Mouse (Mus musculus) lung, postnatal 4 days (tissue): ENCODE measurements at regions not wholly inside any gene's neighbourhood (a gene's known extent, or its start where the extent isn't known, plus 50 kb on each side); places are given as distances from the start of the nearest gene placed in this dataset.

Source experiments
- DNase-seq, 2 experiments: peaks; one replicate each; pipeline ENCODE4 v3.0.0; 2021

DNA sequence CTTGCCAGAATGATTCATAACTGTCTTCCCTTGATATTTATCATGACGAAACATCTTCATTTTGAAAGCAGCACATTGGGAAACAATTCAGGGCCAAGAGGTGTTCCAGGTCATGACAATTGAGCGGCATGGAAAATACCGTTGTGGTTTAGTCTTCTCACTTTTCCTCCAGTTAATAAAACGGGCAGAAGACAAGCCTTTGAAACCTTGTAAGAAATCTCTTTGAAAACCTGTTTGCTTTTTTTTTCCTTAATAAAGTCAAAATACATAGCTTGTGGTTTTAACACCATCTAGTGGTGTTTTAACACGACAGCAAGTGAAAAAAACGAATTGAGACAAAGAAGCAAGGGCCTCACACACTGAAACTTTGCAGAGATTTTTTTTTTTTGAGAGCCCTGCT, 1389.0 kb upstream of the Acvr2a start:
- no peak for DNase-seq

DNA sequence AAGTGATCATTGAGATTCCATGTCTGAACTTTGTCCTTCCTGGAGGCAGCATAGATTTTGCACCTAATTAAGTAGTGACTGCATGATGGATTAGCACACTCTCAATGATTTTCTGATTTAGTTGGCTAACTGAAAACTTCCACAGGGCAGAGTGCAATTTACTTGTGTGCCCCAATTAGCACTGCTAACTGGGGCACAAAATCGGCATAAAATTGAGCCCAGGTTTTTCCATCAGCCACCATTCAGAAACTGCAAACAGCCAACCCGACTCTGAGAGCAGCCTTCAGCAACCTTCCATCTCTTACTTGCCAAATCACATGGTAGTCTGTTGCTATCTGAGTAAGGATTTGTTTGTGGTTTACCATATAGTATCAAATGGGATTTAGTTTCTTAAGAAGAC, 1384.1 kb upstream of the Acvr2a start:
- DNase-seq = no peak

DNA sequence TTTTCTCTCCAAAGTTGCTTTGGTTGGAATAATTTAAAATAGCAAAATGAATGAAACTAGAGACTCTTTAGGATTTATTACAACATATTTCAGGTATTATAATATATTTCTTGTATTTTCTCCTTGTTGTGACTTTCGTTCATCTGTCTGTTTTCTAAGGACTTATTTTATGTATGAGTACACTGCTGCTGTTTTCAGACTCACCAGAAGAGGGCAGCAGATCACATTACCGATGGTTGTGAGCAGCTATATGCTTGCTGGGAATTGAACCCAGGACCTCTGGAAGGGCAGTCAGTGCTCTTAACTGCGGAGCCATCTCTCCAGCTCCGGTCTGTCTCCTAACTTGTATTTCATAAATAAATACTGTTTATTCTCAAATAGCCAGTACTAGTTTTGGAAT, 1347.9 kb upstream of the Acvr2a start:
- no peak for DNase-seq

DNA sequence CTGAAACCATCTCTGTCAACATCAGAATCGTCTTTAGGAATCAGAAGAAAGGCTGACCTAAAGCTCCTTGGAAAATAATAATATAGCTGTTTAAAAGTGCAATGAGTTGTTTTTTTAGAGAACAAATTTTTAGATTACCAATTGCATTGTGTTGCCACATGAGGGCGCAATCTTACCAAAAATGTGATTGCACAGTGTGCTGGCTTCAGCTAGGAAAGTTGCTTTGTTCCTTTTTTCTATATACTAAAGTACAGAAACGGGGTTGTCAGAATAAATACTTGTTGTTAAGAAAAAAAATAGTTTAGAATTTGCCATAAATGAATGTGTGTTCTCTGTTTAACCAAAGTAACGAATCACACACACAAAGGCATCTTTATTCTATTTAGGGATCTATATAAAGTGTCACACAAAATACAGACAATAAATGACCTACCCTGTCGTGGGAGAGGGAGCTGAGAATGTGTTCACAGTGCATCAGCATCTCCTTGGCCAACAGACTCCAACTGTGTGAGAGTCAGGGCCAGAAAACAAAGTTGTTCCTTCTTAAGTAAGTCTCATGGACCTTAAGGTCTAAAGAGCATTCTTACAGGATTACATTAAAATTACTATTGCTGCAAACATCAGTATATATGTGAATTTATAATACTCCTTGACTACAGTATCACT, 1321.9 kb upstream of the Acvr2a start:
- peak in 1 of 2 experiments; percentile 31 for DNase-seq
